Mouse (Mus musculus) lung, postnatal 0 days (tissue): ENCODE measurements around the gene Med28.

Experiments used
- CTCF ChIP-seq: IDR thresholded peaks from 2 replicates; pipeline ENCODE4 v1.5.1; 2016; ENCODE audit warnings: antibody characterized with exemption, mild to moderate bottlenecking
- EP300 ChIP-seq: IDR thresholded peaks from 2 replicates; pipeline ENCODE4 v1.6.1; 2016; ENCODE audit warnings: antibody characterized with exemption, mild to moderate bottlenecking, control low read depth

GRCm38 (mm10) chr5:45497564-45497963 is 22.5 kb upstream of the Med28 start:
- no peak for TF ChIP-seq CTCF
- no peak for TF ChIP-seq EP300
